In the genomic region with DNA sequence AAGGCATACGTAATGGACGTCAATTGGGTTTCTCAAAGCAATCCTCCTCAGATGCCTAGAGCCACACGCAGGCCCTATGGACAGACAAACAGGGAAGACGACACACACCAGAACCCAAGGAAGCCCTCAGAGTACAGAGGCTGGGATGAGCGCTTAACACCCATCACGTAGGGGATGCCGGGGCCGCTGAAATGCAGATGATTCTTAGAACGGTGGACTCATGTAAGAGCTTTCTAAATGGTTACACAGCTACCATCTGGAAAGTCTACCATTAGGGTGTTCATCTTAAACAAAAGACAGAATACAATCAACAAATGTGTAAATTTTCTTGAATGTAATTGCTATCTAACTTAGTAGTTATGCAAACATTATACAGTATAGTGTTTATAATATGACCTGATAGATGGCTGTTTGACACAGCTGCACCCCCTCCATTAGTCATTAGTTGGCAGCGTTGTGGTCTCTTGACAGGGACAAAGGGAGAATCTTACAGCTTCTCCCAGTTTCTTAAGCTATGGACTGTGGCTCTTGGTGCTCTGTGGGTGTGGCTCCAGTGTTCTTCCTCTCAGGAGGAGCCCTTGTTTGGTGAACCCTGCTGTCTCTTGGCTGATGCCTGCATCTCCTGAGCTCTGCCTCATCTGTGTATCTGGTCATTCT, we compare ENCODE assay signal across 25 mouse cellular contexts.
DNase-seq lines count a peak whose midpoint lies in the region; ATAC-seq and TF ChIP-seq lines count a peak whose summit lies in the region.
"Had no signal": no experiment of that assay in that cellular context is flagged by ENCODE, and none has a peak within 500 bp of the region (broad histone marks: within the 10 kb centered on the region; RNA-seq: fewer than 3 reads in every experiment).

No protein-coding gene starts in this region.

- H3K9me3 ChIP-seq in intestine, embryonic 14.5 days (ENCODE audit: control insufficient read depth, low read length): no peaks in the 10 kb centered on the region
- H3K9me3 ChIP-seq in intestine, postnatal 0 days (ENCODE audit: control insufficient read depth): no peaks in the 10 kb centered on the region
- H3K9me3 ChIP-seq: embryonic facial prominence, embryonic 12.5 days; forebrain, embryonic 12.5 days; forebrain, embryonic 15.5 days; G1E; hindbrain, embryonic 12.5 days; hindbrain, embryonic 15.5 days had no signal

- H3K27ac ChIP-seq in intestine, embryonic 14.5 days (ENCODE audit: low read depth): peak overlapping the region; percentile 30; the same call in 1 of the 2 replicates
- no peak overlapping the region for H3K27ac ChIP-seq in intestine, postnatal 0 days (ENCODE audit: low read depth, low read length)
- peak overlapping the region; percentile 90 for H3K27ac ChIP-seq in bone marrow macrophage, adult 2 months (ENCODE audit: insufficient read depth, low read depth, low read length)
- H3K27ac ChIP-seq: embryonic facial prominence, embryonic 12.5 days; forebrain, embryonic 12.5 days; forebrain, embryonic 15.5 days; heart, adult 2 months; hindbrain, embryonic 12.5 days; hindbrain, embryonic 15.5 days had no signal

- TF ChIP-seq POLR2A in bone marrow macrophage, adult 2 months (IDR thresholded peaks at IDR 0.05; ENCODE audit: borderline replicate concordance, low read depth, low read length): no peak

- 0 out of 2 replicates have a peak, but pooled peaks cover 4% of the 10 kb centered on the region for H3K4me1 ChIP-seq in intestine, embryonic 14.5 days (replicated peaks; ENCODE audit: control insufficient read depth, insufficient read depth, low read length)
- no peaks in the 10 kb centered on the region for H3K4me1 ChIP-seq in intestine, postnatal 0 days (replicated peaks; ENCODE audit: control insufficient read depth, insufficient read depth, low read length)
- peaks cover 42% of the 10 kb centered on the region for H3K4me1 ChIP-seq in bone marrow macrophage, adult 2 months (ENCODE audit: control insufficient read depth, insufficient read depth, low read length)
- H3K4me1 ChIP-seq: embryonic facial prominence, embryonic 12.5 days; forebrain, embryonic 12.5 days; forebrain, embryonic 15.5 days; hindbrain, embryonic 12.5 days; hindbrain, embryonic 15.5 days had no signal

- H3K4me2 ChIP-seq in intestine, embryonic 14.5 days (ENCODE audit: low read length): no peak overlapping the region
- no peak overlapping the region for H3K4me2 ChIP-seq in intestine, postnatal 0 days (replicated peaks; ENCODE audit: low read depth)
- H3K4me2 ChIP-seq: embryonic facial prominence, embryonic 12.5 days; forebrain, embryonic 12.5 days; forebrain, embryonic 15.5 days; heart, embryonic 11.5 days; hindbrain, embryonic 12.5 days; hindbrain, embryonic 15.5 days had no signal

- H3K36me3 ChIP-seq in intestine, embryonic 14.5 days (ENCODE audit: control insufficient read depth, insufficient read depth, low read length): no peaks in the 10 kb centered on the region
- no peaks in the 10 kb centered on the region for H3K36me3 ChIP-seq in intestine, postnatal 0 days (ENCODE audit: control insufficient read depth, insufficient read depth)
- H3K36me3 ChIP-seq: embryonic facial prominence, embryonic 12.5 days; forebrain, embryonic 12.5 days; forebrain, embryonic 15.5 days; G1E; hindbrain, embryonic 12.5 days; hindbrain, embryonic 15.5 days had no signal

- H3K4me3 ChIP-seq in intestine, embryonic 14.5 days (ENCODE audit: low read depth, low read length): no peak overlapping the region
- H3K4me3 ChIP-seq in intestine, postnatal 0 days (ENCODE audit: low read depth, low read length): no peak overlapping the region
- H3K4me3 ChIP-seq in bone marrow macrophage, adult 2 months (ENCODE audit: insufficient read depth, low read length): no peak overlapping the region
- H3K4me3 ChIP-seq: embryonic facial prominence, embryonic 12.5 days; erythroblast, embryonic 14.5 days; forebrain, embryonic 12.5 days; forebrain, embryonic 15.5 days; heart, adult 2 months; hindbrain, embryonic 12.5 days; hindbrain, embryonic 15.5 days had no signal

- no peak overlapping the region for H3K9ac ChIP-seq in intestine, embryonic 14.5 days (ENCODE audit: low read length)
- H3K9ac ChIP-seq in intestine, postnatal 0 days (ENCODE audit: low read depth, low read length): no peak overlapping the region
- H3K9ac ChIP-seq: embryonic facial prominence, embryonic 12.5 days; forebrain, embryonic 12.5 days; forebrain, embryonic 15.5 days; hindbrain, embryonic 12.5 days; hindbrain, embryonic 15.5 days had no signal

- TF ChIP-seq CTCF in intestine, postnatal 0 days (IDR thresholded peaks at IDR 0.05; ENCODE audit: low read depth): no peak
- TF ChIP-seq CTCF in bone marrow macrophage, adult 2 months (IDR thresholded peaks at IDR 0.05; ENCODE audit: low read depth, low read length): no peak

- 54% methylated on average over 10 of the region's 10 CpGs for WGBS in intestine, embryonic 14.5 days
- 66% methylated on average over 10 of the region's 10 CpGs for WGBS in intestine, postnatal 0 days

- DNase-seq in intestine, embryonic 14.5 days (ENCODE audit: low spot score): no peak
- DNase-seq in 416B (ENCODE audit: low read depth): peak; percentile 26
- no peak for DNase-seq in spleen, adult 12 weeks (ENCODE audit: low spot score)
- no peak for DNase-seq in layer of hippocampus, adult 8-10 months (ENCODE audit: low spot score in 2 of 2)
- DNase-seq: adrenal gland, adult 8-10 months; adrenal gland, postnatal 25 days; cerebellum, adult 18-20 months; cerebellum, adult 9-10 months; cerebellum, postnatal 14 days; gastrocnemius, postnatal 10 days; gastrocnemius, postnatal 36 days; heart, adult 2 months; kidney, adult 11 months had no signal

- ATAC-seq in intestine, embryonic 14.5 days (replicated peaks; ENCODE audit: low FRiP score, low TSS enrichment, low read depth): no peak
- ATAC-seq in intestine, postnatal 0 days: no peak
- no peak for ATAC-seq in frontal cortex, adult (ENCODE audit: low TSS enrichment)
- ATAC-seq: forebrain, embryonic 15.5 days had no signal

- H3K27me3 ChIP-seq in intestine, embryonic 14.5 days (replicated peaks; ENCODE audit: control insufficient read depth, insufficient read depth, low read length): no peaks in the 10 kb centered on the region
- H3K27me3 ChIP-seq in intestine, postnatal 0 days (replicated peaks; ENCODE audit: control insufficient read depth, insufficient read depth, low read length): no peaks in the 10 kb centered on the region
- H3K27me3 ChIP-seq: CH12.LX; embryonic facial prominence, embryonic 12.5 days; forebrain, embryonic 12.5 days; forebrain, embryonic 15.5 days; hindbrain, embryonic 12.5 days; hindbrain, embryonic 15.5 days had no signal
